Mouse (Mus musculus) ZHBTc4 (cell line): ENCODE data around the gene H2-T22.

ENCODE experiments used
- DNase-seq: peaks from one replicate; pipeline ENCODE4 v3.0.0-alpha.2; 2011; ENCODE audit warnings: low read depth, low spot score

The H2-T22 gene

GRCm38 (mm10) chr17:35998545-35999305 lies 43.8 kb downstream of the H2-T22 start:
- DNase-seq: no peak

DNA sequence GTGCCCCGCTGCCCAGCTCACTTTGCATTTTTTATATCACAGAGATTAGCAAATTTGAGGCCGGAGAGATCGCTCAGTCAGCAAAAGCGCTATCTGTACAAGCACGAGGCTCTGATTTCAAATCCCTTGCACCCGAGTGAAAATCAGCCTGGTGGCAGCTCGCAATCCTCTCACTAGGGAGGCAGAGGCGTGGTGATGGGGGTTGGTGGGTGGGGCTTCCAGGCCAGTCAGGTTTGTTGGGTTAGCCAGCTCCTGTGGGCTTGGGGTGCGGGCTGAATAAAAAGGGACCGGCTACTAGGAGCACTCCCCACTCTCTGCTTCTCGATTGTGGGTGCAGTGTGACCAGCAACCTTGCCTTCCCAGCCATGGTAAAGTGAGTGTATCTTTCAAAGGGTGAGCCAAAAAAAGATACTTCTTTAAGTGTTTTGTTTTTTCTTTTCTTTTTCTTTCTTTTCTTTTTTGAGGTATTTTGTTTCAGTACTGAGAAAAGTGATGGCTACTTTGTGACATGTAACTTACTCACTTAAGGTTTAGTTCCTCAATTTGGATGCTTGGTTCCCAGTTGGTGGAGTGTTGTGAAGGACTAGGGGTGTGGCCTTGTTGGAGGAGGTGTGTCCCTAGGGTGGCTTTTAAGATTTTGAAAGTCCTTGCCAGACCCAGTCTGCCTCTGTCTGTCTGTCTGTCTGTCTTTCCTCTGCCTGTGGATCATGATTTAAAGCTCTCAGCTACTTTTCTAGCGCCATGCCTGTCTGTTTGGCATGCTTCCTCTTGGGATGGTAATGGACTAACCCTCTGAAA lies 44.6 kb downstream of the H2-T22 start:
- DNase-seq: peak; percentile 73

- peak; percentile 98 for DNase-seq
Observed at GRCm38 (mm10) chr17:35996949-35997348, 45.6 kb downstream of the H2-T22 start.

- no peak for DNase-seq
Observed at GRCm38 (mm10) chr17:35994879-35995240, 47.7 kb downstream of the H2-T22 start.

GRCm38 (mm10) chr17:35994175-35994878 lies 48.2 kb downstream of the H2-T22 start:
- peak; percentile 81 for DNase-seq

- DNase-seq: peak; percentile 90
Observed at GRCm38 (mm10) chr17:35993675-35994074, 48.9 kb downstream of the H2-T22 start.

- no peak for DNase-seq
Observed at GRCm38 (mm10) chr17:35991781-35992180, 50.8 kb downstream of the H2-T22 start.
